Mouse (Mus musculus): Measurements from ENCODE around the gene Gm36028.

The Gm36028 gene

DNA sequence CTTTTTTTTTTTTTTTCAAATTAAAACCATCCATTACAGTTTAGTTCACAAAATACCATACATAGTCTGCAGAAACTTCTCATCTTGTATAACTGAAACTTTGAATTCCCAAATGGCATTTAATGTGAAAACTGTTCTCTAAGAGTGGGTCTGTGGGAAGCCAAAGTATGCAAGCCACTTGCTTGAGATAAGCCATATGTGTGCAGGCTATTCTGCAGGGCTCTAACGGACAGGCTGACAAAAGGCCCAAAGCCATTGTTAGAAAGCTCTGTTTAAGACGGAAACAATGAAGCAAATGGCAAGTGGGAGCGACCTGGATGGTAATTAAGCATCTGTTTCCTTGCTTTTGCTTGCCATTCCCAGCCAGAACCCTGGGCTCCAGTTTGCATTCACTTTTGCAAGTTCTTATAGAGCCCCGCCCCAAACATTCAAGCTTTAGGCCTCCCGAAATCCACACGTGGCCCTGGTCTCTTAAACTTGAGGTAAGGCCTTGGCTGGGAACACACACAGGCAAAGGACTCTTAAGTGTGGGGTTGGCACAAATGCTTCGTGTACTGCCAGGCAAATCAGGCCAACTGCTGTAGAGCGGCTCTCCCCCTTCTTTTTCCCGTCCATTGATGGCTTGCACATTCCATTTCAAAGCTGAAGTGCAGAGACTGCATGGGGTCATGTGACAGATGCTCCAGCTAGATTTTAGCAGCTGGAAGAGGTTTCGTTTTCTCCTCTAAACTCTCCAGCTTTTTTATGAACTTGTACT lies 51.9 kb downstream of the Gm36028 start:
- DNase-seq (ENCODE audit: low spot score): no peak

DNA sequence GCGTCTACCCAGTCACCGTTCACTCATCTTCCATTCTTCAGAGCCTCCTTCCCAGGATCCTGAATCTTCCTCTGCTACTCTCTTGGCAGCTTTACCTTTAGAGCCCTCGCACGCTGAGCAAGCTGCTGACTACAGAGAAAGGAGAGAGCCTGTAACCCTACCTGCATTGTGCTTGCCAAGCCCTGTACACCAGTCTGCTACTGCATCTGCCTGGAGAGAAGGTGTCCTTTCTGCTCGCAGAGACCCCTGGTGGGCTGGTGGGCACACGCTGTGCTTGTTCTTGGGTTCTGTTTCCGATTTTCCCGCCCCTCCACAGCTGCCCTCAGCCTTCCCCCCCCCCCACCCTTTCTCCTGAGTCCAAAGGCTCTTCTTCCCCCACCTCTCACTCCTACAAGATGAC lies 53.7 kb downstream of the Gm36028 start:
- DNase-seq (ENCODE audit: low spot score): no peak

DNA sequence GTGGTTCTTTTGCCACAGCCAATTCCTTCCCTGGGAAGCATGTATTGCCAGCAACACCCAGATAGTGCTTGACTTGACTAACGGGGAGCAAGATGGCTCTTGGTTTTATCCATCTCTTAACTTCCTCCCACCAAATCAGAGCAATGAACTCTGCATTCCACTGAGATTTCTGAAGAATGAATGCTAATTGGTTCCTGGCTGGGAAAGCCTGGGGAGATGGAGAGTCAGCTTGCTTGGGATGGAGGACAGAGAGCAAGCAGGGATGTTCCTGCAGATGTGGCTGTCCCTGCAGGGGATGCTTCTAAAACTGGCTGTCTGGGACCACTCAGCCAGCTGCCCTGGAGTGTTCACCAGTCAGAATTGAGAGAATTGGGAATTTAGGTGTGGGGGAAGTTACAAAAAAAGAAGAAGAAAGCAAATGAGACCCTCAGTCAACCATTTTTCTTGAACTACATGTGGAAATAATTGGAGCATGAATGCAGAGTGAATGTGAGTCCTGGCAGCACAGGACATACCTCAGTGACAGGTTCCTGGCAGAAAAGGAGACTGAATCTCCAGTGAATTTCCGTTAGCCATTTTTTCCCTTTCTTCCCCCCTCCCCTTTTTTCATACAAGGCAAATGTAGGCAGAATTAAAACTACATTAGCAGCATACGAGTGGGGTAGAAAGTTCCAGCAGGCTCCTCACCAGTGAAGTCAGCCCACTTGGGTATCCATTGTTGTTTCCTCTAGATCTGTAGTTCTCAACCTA lies 55.0 kb downstream of the Gm36028 start:
- no peak for DNase-seq (ENCODE audit: low spot score)

DNA sequence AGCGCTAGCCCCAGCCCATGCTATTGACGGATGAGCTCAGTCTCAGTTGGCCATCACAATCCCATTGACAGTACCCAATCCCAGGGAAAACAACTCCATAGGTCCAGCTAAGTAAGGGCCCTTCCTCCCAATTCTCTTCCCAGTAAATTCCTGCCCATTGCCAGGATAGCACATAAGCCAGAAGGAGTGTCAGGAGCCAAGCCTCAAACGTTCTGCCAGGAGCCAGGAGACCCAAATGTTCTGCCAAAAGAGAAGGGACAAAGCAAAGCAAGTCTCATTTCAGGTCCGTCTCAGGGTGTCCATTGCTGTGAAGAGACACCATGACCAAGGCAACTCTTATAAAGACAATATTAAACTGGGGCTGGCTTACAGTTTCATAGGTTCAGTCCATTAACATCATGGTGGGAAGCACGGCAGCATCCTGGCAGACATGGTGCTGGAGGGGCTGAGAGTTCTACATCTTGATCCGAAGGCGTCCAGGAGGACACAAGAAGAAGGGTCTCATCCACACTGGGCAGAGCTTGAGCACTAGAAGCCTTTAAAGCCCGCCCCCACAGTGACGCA lies 57.5 kb downstream of the Gm36028 start:
- DNase-seq (ENCODE audit: low spot score): no peak

DNA sequence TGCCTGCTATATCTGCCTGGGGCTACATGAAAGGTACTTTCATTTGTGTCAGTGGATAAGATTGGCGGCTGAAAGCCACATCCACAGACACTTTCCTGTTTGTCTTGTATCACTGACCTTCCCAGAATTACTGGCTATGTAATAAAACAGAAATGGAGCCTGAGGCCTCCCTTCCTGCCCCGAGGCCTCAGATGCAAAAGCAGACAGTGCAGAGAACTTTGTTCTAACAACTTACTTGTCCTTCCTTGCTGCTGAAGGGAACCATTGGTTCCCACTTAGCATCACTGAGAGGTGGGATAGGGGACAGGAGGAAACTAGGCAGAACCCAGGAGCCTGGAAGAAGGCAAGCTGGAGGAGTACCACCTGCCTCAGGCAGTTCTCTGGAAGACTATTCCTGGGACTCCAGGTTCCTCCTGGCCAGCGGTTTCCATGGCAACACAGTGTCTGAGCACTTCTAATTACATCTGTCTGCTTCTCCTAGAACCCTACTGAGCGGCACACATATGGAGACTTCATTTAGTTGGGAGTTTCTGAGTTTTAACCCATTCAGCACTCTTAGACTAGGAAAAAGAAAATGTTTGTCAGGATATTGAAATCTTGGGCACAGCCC lies 58.2 kb downstream of the Gm36028 start:
- peak; percentile 49 for DNase-seq (ENCODE audit: low spot score)

DNA sequence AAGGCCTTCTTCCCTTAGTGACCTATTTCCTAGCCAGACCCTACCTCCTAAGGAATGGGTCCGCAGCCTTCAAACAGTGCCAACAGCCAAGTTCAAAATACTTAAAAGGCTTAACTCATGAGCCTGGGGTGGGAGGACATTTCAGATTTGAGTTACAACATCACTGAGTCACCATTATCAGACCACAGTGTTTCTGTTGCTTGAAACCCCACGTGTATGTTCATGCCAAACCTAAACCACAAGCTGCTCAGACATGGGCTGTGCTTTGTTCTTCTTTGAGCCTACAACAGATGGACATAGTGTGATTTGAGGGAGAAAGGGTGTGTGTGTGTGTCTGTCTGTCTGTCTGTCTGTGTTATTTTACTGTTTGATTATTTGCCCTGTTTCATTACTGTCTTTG lies 59.8 kb downstream of the Gm36028 start:
- DNase-seq (ENCODE audit: low spot score): no peak
